Mouse (Mus musculus) spleen, adult 2 months (tissue): ENCODE measurements around the gene Fndc9.

Experiments used
- CTCF ChIP-seq: fragments of 200-500 bp; IDR thresholded peaks from 2 replicates; pipeline ENCODE4 v1.5.1; 2011; ENCODE audit warnings: mild to moderate bottlenecking, inconsistent platforms; ENCODE audit not compliant: insufficient read depth, insufficient read length, insufficient replicate concordance; ENCODE audit errors: extremely low read depth
- POLR2A ChIP-seq: fragments of 200-500 bp; IDR thresholded peaks from 2 replicates; pipeline ENCODE4 v1.6.1; 2011; ENCODE audit warnings: low read depth, low read length, inconsistent platforms

DNA sequence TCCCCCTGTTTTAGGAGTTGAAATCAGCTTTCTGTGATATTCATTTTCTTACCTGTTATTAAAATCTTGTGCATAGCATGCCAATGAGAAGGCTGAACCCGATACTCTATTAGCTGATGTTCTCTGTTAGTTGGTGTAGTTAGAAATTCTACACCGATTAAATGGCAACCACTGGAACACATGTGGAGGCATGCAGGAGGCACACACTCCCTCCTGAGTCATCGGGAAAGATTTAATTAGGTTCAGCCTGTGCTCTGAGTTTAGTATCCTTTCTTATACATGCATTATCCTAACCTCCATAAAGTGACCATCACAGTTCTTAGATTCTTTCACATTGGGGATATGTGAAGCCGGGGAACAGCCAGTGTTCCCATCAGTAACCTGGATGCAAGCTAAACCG, 10.0 kb upstream of the Fndc9 start:
- no peak for TF ChIP-seq CTCF
- TF ChIP-seq POLR2A, result no peak
